Mouse (Mus musculus) olfactory bulb, adult 2 months (tissue): Measurements from ENCODE around the gene Sox5. TPM values are rescaled to one million over a fixed set of nuclear protein-coding genes. Genes with fewer than 3 reads are reported as not detected.

Source experiments
- H3K27ac ChIP-seq: fragments of 200-500 bp; 2 replicates; pipeline ENCODE4 v1.5.1; 2012; ENCODE audit warnings: low read depth, low read length; ENCODE audit not compliant: insufficient read depth
- H3K4me1 ChIP-seq: fragments of 200-500 bp; 2 replicates; pipeline ENCODE4 v1.6.1; 2012; ENCODE audit warnings: low read length; ENCODE audit not compliant: control insufficient read depth, insufficient read depth
- H3K4me3 ChIP-seq: fragments of 200-500 bp; 2 replicates; pipeline ENCODE4 v1.5.1; 2012; ENCODE audit warnings: mild to moderate bottlenecking, low read depth, low read length, moderate library complexity; ENCODE audit not compliant: insufficient read depth
- CTCF ChIP-seq: fragments of 200-500 bp; IDR thresholded peaks from 2 replicates; pipeline ENCODE4 v1.5.1; 2012; ENCODE audit warnings: low read depth, mild to moderate bottlenecking, low read length, moderate library complexity; ENCODE audit not compliant: insufficient read depth
- POLR2A ChIP-seq: fragments of 200-500 bp; IDR thresholded peaks from 2 replicates; pipeline ENCODE4 v1.6.1; 2012; ENCODE audit warnings: mild to moderate bottlenecking, low read depth, low read length, moderate library complexity; ENCODE audit not compliant: insufficient read depth
- WGBS: fragments of 180-500 bp; shearing (Covaris S2); methylation state at CpG from one replicate; pipeline ENCODE4 v1.1.7; 2018; 5-methylcytosine and 5-hydroxymethylcytosine counted together
- polyA plus RNA-seq: library from polyadenylated mRNA; stranded (reverse); fragments of >200 nt; gene quantifications from 2 replicates; pipeline ENCODE4 v1.2.4, GENCODE M21; 2012; ENCODE audit warnings: low replicate concordance; ENCODE audit not compliant: missing spikeins, insufficient read depth, insufficient read length

Sox5 gene
- polyA plus RNA-seq, 1 experiment, result not detected

GRCm38 (mm10) chr6:144584854-144585253, 196.9 kb downstream of the Sox5 start:
- H3K27ac ChIP-seq, result no peak overlapping the region
- H3K4me3 ChIP-seq, result no peak overlapping the region
- no peaks in the 10 kb centered on the region for H3K4me1 ChIP-seq
- no peak for TF ChIP-seq CTCF
- no peak for TF ChIP-seq POLR2A
- 63% methylated on average over 5 of the region's 5 CpGs for WGBS

GRCm38 (mm10) chr6:144584074-144584840, 197.5 kb downstream of the Sox5 start:
- 88% methylated on average over 11 of the region's 11 CpGs for WGBS
- peaks cover 2% of the 10 kb centered on the region; the same call in 1 of the 2 replicates for H3K4me1 ChIP-seq
- TF ChIP-seq CTCF (no peak), POLR2A (no peak)
- H3K4me3 ChIP-seq, result no peak overlapping the region
- no peak overlapping the region for H3K27ac ChIP-seq

GRCm38 (mm10) chr6:144579301-144579700, 202.5 kb downstream of the Sox5 start:
- TF ChIP-seq POLR2A (no peak), CTCF (no peak)
- Histone ChIP-seq H3K27ac (no peak overlapping the region), H3K4me3 (no peak overlapping the region), H3K4me1 (peaks cover 3% of the 10 kb centered on the region; the same call in 1 of the 2 replicates)
- 11% methylated on average over 12 of the region's 12 CpGs for WGBS

GRCm38 (mm10) chr6:144570850-144571249, 210.9 kb downstream of the Sox5 start:
- Histone ChIP-seq H3K4me1 (no peaks in the 10 kb centered on the region), H3K27ac (no peak overlapping the region), H3K4me3 (no peak overlapping the region)
- WGBS, result 78% methylated on average over 17 of the region's 17 CpGs
- TF ChIP-seq POLR2A (no peak), CTCF (no peak)

- Histone ChIP-seq H3K4me1 (no peaks in the 10 kb centered on the region), H3K4me3 (no peak overlapping the region), H3K27ac (no peak overlapping the region)
- TF ChIP-seq CTCF (no peak), POLR2A (no peak)
- 90% methylated on average over 1 of the region's 1 CpGs for WGBS
Observed at GRCm38 (mm10) chr6:144565827-144566226, 215.9 kb downstream of the Sox5 start.

- WGBS, result 82% methylated on average over 5 of the region's 5 CpGs
- H3K27ac ChIP-seq, result no peak overlapping the region
- H3K4me3 ChIP-seq, result no peak overlapping the region
- H3K4me1 ChIP-seq, result no peaks in the 10 kb centered on the region
- TF ChIP-seq CTCF, result no peak
- no peak for TF ChIP-seq POLR2A
Observed at GRCm38 (mm10) chr6:144561718-144562117, 220.1 kb downstream of the Sox5 start.

- 60% methylated on average over 3 of the region's 3 CpGs for WGBS
- no peaks in the 10 kb centered on the region for H3K4me1 ChIP-seq
- no peak for TF ChIP-seq POLR2A
- no peak for TF ChIP-seq CTCF
- H3K27ac ChIP-seq, result no peak overlapping the region
- H3K4me3 ChIP-seq, result no peak overlapping the region
Observed at GRCm38 (mm10) chr6:144560211-144560610, 221.6 kb downstream of the Sox5 start.

GRCm38 (mm10) chr6:144553476-144553875, 228.3 kb downstream of the Sox5 start:
- Histone ChIP-seq H3K4me3 (no peak overlapping the region), H3K27ac (no peak overlapping the region), H3K4me1 (no peaks in the 10 kb centered on the region)
- TF ChIP-seq CTCF (no peak), POLR2A (no peak)
- 52% methylated on average over 6 of the region's 6 CpGs for WGBS

GRCm38 (mm10) chr6:144548991-144549390, 232.8 kb downstream of the Sox5 start:
- H3K4me3 ChIP-seq, result no peak overlapping the region
- 94% methylated on average over 8 of the region's 8 CpGs for WGBS
- TF ChIP-seq POLR2A (no peak), CTCF (no peak)
- H3K27ac ChIP-seq, result no peak overlapping the region
- H3K4me1 ChIP-seq, result no peaks in the 10 kb centered on the region
